9 mouse cellular contexts compared by ENCODE assay signal in genomic region chr6:141487266-141487665, GRCm38 (mm10). TPM values are rescaled to one million over a fixed set of nuclear protein-coding genes. Genes with fewer than 3 reads are reported as not detected.
DNase-seq lines count a peak whose midpoint lies in the region; ATAC-seq and TF ChIP-seq lines count a peak whose summit lies in the region.
"Had no signal": no experiment of that assay in that cellular context is flagged by ENCODE, and none has a peak within 500 bp of the region (broad histone marks: within the 10 kb centered on the region; RNA-seq: fewer than 3 reads in every experiment).

No protein-coding gene starts in this region.

- peak; percentile 15 to 59 for DNase-seq in layer of hippocampus, adult 2 months (ENCODE audit: low spot score in 2 of 2)
- no peak for DNase-seq in layer of hippocampus, postnatal 25 days (ENCODE audit: extremely low spot score in 1 of 2, low spot score in 1 of 2)
- DNase-seq in brain, adult 2 months (ENCODE audit: low read depth, low spot score): peak; percentile 76
- peak; percentile 28 for DNase-seq in lung, postnatal 36 days
- no peak for DNase-seq in urinary bladder, postnatal 25 days (ENCODE audit: low spot score)
- DNase-seq in adrenal gland, adult 8-10 months: no peak

- TF ChIP-seq CTCF in layer of hippocampus, adult 2 months (conservative IDR thresholded peaks at IDR 0.05): peak; percentile 86

- no peak overlapping the region for H3K9ac ChIP-seq in forebrain, embryonic 16.5 days (replicated peaks; ENCODE audit: low read depth, low read length)
- H3K9ac ChIP-seq: embryonic facial prominence, embryonic 12.5 days; limb, embryonic 15.5 days had no signal

- H3K4me2 ChIP-seq in forebrain, embryonic 16.5 days (ENCODE audit: low read length): no peak overlapping the region
- H3K4me2 ChIP-seq: embryonic facial prominence, embryonic 12.5 days; limb, embryonic 15.5 days had no signal

- 0 out of 2 replicates have a peak overlapping the region, but pooled peaks have one; percentile 49 for H3K27ac ChIP-seq in layer of hippocampus, adult 2 months
- H3K27ac ChIP-seq in forebrain, embryonic 16.5 days (ENCODE audit: low read length): no peak overlapping the region
- H3K27ac ChIP-seq: embryonic facial prominence, embryonic 12.5 days; limb, embryonic 15.5 days had no signal

- peaks cover 7% of the 10 kb centered on the region for H3K4me1 ChIP-seq in forebrain, embryonic 16.5 days (replicated peaks; ENCODE audit: control insufficient read depth, insufficient read depth, low read length)
- H3K4me1 ChIP-seq: embryonic facial prominence, embryonic 12.5 days; limb, embryonic 15.5 days had no signal

- H3K27me3 ChIP-seq in forebrain, embryonic 16.5 days (replicated peaks; ENCODE audit: control insufficient read depth, insufficient read depth, low read length): 0 out of 2 replicates have a peak, but pooled peaks cover 4% of the 10 kb centered on the region
- H3K27me3 ChIP-seq: embryonic facial prominence, embryonic 12.5 days; limb, embryonic 15.5 days had no signal

- no peaks in the 10 kb centered on the region for H3K36me3 ChIP-seq in forebrain, embryonic 16.5 days (ENCODE audit: control insufficient read depth, insufficient read depth)

- 50% methylated on average over 7 of the region's 7 CpGs for WGBS in forebrain, embryonic 16.5 days

- H3K9me3 ChIP-seq in forebrain, embryonic 16.5 days (ENCODE audit: control insufficient read depth, low read length): no peaks in the 10 kb centered on the region
- H3K9me3 ChIP-seq: embryonic facial prominence, embryonic 12.5 days; limb, embryonic 15.5 days had no signal

- peak; percentile 67; the same call in 1 of the 2 replicates for ATAC-seq in forebrain, embryonic 16.5 days

- H3K4me3 ChIP-seq in layer of hippocampus, adult 2 months: peak overlapping the region; percentile 45
- no peak overlapping the region for H3K4me3 ChIP-seq in forebrain, embryonic 16.5 days (replicated peaks; ENCODE audit: low read length)
- H3K4me3 ChIP-seq: embryonic facial prominence, embryonic 12.5 days; limb, embryonic 15.5 days had no signal

RNA-seq across cellular contexts. Expression of gene Slco1c1, which starts 36.9 kb away (rescaled TPM):
- 10 to 100 TPM; 41.5 to 51.6 TPM for total RNA-seq in layer of hippocampus, adult 2 months (2021)
- total RNA-seq in layer of hippocampus, postnatal 25 days (2021): 10 to 100 TPM; 54.4 to 64.3 TPM
- polyA plus RNA-seq in forebrain, embryonic 16.5 days (2015; fragmentation: Nextera tagmentation; extraction: Ambion mirVana): 20.5 and 28.7 TPM in 2 replicates
- under 1 TPM; 0.13 to 0.80 (median 0.46) TPM for total RNA-seq in adrenal gland, adult 8-10 months (2022)

Comparison
In these comparisons a context has a peak if more than half of its experiments do, and no peak if none do; other contexts are left out.
1. DNase-seq: peak in layer of hippocampus, adult 2 months (2 of 2), brain, adult 2 months (single experiment) and lung, postnatal 36 days (single experiment); none in layer of hippocampus, postnatal 25 days (0 of 2), urinary bladder, postnatal 25 days (single experiment) and adrenal gland, adult 8-10 months (single experiment).
2. RNA of gene Slco1c1, which starts 36.9 kb away (total RNA-seq): 54.4 to 64.3 TPM in layer of hippocampus, postnatal 25 days and 41.5 to 51.6 TPM in layer of hippocampus, adult 2 months; 0.13 to 0.80 TPM in adrenal gland, adult 8-10 months; every median in the first group is over 10 times any median in the second.